Mouse (Mus musculus) monocyte, adult 5-6 weeks (primary cell): ENCODE measurements around the gene Zdhhc17. TPM values are rescaled to one million over a fixed set of nuclear protein-coding genes. Genes with fewer than 3 reads are reported as not detected.

Experiments used
- ATAC-seq: fragments of 153-309, 156-312 bp; replicated peaks from 2 replicates; pipeline ENCODE4 v1.8.0; 2017; ENCODE audit warnings: mild to moderate bottlenecking; ENCODE audit not compliant: low TSS enrichment, insufficient number of reproducible peaks, severe bottlenecking, poor library complexity, low FRiP score
- total RNA-seq: library from RNA; stranded (forward); fragments of 200-1000, 200-491, 200-594 nt; gene quantifications from 3 replicates; pipeline ENCODE4 v1.2.3, GENCODE M21; 2017

The Zdhhc17 gene
- total RNA-seq, 1 experiment from 2014 or later = 29.2 TPM

- ATAC-seq = no peak
Observed at GRCm38 (mm10) chr10:110971483-110971882, 38.5 kb downstream of the Zdhhc17 start.

- no peak for ATAC-seq
Observed at GRCm38 (mm10) chr10:110971044-110971443, 38.9 kb downstream of the Zdhhc17 start.

- no peak for ATAC-seq
Observed at GRCm38 (mm10) chr10:110962172-110962571, 47.8 kb downstream of the Zdhhc17 start.

GRCm38 (mm10) chr10:110960841-110961240 is 49.1 kb downstream of the Zdhhc17 start:
- ATAC-seq = no peak

GRCm38 (mm10) chr10:110959781-110960180 is 50.2 kb downstream of the Zdhhc17 start:
- no peak for ATAC-seq

- ATAC-seq = peak; percentile 22; the same call in 1 of the 2 replicates
Observed at GRCm38 (mm10) chr10:110958879-110959278, 51.1 kb downstream of the Zdhhc17 start.

- ATAC-seq = no peak
Observed at GRCm38 (mm10) chr10:110952937-110953451, 56.9 kb downstream of the Zdhhc17 start.

- ATAC-seq = no peak
Observed at GRCm38 (mm10) chr10:110952271-110952670, 57.7 kb downstream of the Zdhhc17 start.

GRCm38 (mm10) chr10:110951748-110952147 is 58.2 kb downstream of the Zdhhc17 start:
- no peak for ATAC-seq

- ATAC-seq = no peak
Observed at GRCm38 (mm10) chr10:110951112-110951511, 58.8 kb downstream of the Zdhhc17 start.

- no peak for ATAC-seq
Observed at GRCm38 (mm10) chr10:110947574-110947973, 62.4 kb downstream of the Zdhhc17 start.

- ATAC-seq = no peak
Observed at GRCm38 (mm10) chr10:110945966-110946365, 64.0 kb downstream of the Zdhhc17 start.

GRCm38 (mm10) chr10:110944175-110944574 is 65.8 kb downstream of the Zdhhc17 start:
- ATAC-seq = no peak

- ATAC-seq = no peak
Observed at GRCm38 (mm10) chr10:110942806-110943205, 67.1 kb downstream of the Zdhhc17 start.

GRCm38 (mm10) chr10:110941968-110942367 is 68.0 kb downstream of the Zdhhc17 start:
- no peak for ATAC-seq

GRCm38 (mm10) chr10:110940740-110941398 is 69.1 kb downstream of the Zdhhc17 start:
- no peak for ATAC-seq

GRCm38 (mm10) chr10:110939717-110940116 is 70.2 kb downstream of the Zdhhc17 start:
- ATAC-seq = no peak

- no peak for ATAC-seq
Observed at GRCm38 (mm10) chr10:110938841-110939549, 70.9 kb downstream of the Zdhhc17 start.

GRCm38 (mm10) chr10:110938361-110938760 is 71.6 kb downstream of the Zdhhc17 start:
- ATAC-seq = no peak

GRCm38 (mm10) chr10:110935669-110936068 is 74.3 kb downstream of the Zdhhc17 start:
- ATAC-seq = no peak
